Mouse (Mus musculus): ENCODE measurements around the gene Spata31d1c. TPM values are rescaled to one million over a fixed set of nuclear protein-coding genes. Genes with fewer than 3 reads are reported as not detected.

Gene Spata31d1c
- not detected in 2 replicates for polyA plus RNA-seq (2012; rRNA removed)

GRCm38 (mm10) chr13:65032758-65033157 is at the start of gene Spata31d1c:
Spata31d1c (plus strand) TSS chr13:65033058.

GRCm38 (mm10) chr13:65052660-65053059 is 19.8 kb downstream of the Spata31d1c start, which contains the start of gene Prss47:
Prss47 (minus strand) TSS chr13:65052760.

Other genes with a start within 250 kb of the Spata31d1c start
- gene Cntnap3, start 129.1 kb upstream of the Spata31d1c start, polyA plus RNA-seq (2012; rRNA removed): under 0.01 TPM in 1 of 2 replicates, not detected in the other
- gene Spata31, start 115.7 kb upstream of the Spata31d1c start, polyA plus RNA-seq (2012; rRNA removed): not detected in 2 replicates
- not detected in 2 replicates for gene Prss47, start 19.7 kb downstream of the Spata31d1c start, polyA plus RNA-seq (2012; rRNA removed)
- 14.5 and 16.1 TPM in 2 replicates for gene Mfsd14b, start 79.9 kb downstream of the Spata31d1c start, polyA plus RNA-seq (2012; rRNA removed)
- not detected in 2 replicates for gene Olfr465-ps1, start 105.0 kb downstream of the Spata31d1c start, polyA plus RNA-seq (2012; rRNA removed)
- gene Olfr466, start 117.2 kb downstream of the Spata31d1c start, polyA plus RNA-seq (2012; rRNA removed): not detected in 2 replicates
- gene Nlrp4f, start 172.9 kb downstream of the Spata31d1c start, polyA plus RNA-seq (2012; rRNA removed): not detected in 2 replicates
- gene Gm10775, start 226.5 kb downstream of the Spata31d1c start, polyA plus RNA-seq (2012; rRNA removed): not detected in 2 replicates
- 9.0 and 10.6 TPM in 2 replicates for gene Zfp369, start 245.8 kb downstream of the Spata31d1c start, polyA plus RNA-seq (2012; rRNA removed)

All from liver, embryonic 18 days (tissue).